Mouse (Mus musculus): ENCODE data around the gene Pxdn. TPM values are rescaled to one million over a fixed set of nuclear protein-coding genes. Genes with fewer than 3 reads are reported as not detected.
A peak's percentile ranks its signal among the peaks of the same experiment; 100 is the strongest.

Pxdn gene
- total RNA-seq (2012; rRNA removed) = 43.8 and 53.7 TPM in 2 replicates

DNA sequence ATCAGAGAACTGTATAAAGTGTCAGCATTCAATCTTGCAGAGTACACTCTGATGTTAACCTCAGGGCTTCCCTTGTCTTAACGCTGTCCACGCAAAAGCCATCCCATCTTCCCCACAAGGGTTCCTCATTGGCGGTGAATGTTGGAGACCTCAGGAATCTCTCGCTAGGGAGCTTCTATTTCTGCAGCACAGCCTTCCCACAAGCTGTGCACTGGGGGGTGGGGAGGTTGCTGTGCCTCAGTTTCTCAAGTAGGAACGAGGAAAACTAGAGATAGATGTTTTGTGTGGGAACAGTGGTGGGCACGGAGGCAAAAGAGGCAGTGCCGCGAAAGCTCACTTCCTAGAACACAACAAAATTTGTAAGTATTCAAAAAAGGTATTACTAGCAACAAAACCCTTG is at the start of gene Pxdn:
Gene Pxdn (plus strand): TSS at position 301 of the 400 bp plus-strand sequence.
- TF ChIP-seq HCFC1 (IDR thresholded peaks at IDR 0.05; ENCODE audit: borderline replicate concordance, insufficient read depth, low read length) (no peak), MAFK (IDR thresholded peaks at IDR 0.05; ENCODE audit: insufficient read depth, low read depth, low read length) (no peak), ZC3H11A (IDR thresholded peaks at IDR 0.05; ENCODE audit: borderline replicate concordance, low read depth, low read length) (no peak), ZNF384 (IDR thresholded peaks at IDR 0.05; ENCODE audit: low read depth, low read length) (no peak), CHD2 (IDR thresholded peaks at IDR 0.05; ENCODE audit: low read depth, low read length) (no peak)
- H3K4me3 ChIP-seq (ENCODE audit: insufficient read depth in 1 of 2, low read depth in 1 of 2, low read length in 2 of 2, poor library complexity in 1 of 2, severe bottlenecking in 1 of 2) = peak within 1 kb of the TSS; percentile 65 to 66
- in situ Hi-C loops (cut with MboI; ENCODE audit: low sequenced_read_pairs in 2 of 2, unreplicated experiment in 2 of 2) = no loop called here
- peaks cover 2 to 12% of the 10 kb centered on the region in 2 experiments; a peak in 2 of 4 replicates for H3K4me1 ChIP-seq (ENCODE audit: control insufficient read depth in 2 of 2, insufficient read depth in 2 of 2, low read length in 2 of 2, poor library complexity in 1 of 2)
- no peaks in the 10 kb centered on the region for H3K36me3 ChIP-seq (ENCODE audit: control insufficient read depth, insufficient read depth, low read length, poor library complexity, severe bottlenecking)
- H3K27ac ChIP-seq (ENCODE audit: insufficient read depth, low read depth, low read length, poor library complexity, severe bottlenecking) = no peak within 1 kb of the TSS
- DNase-seq (ENCODE audit: low read depth, low spot score) = no peak
- H3K9ac ChIP-seq (ENCODE audit: insufficient read depth, low read depth, low read length, poor library complexity, severe bottlenecking) = peak within 1 kb of the TSS; percentile 55
- H3K9me3 ChIP-seq (ENCODE audit: control insufficient read depth, insufficient read depth, low read depth, low read length) = no peaks in the 10 kb centered on the region

DNA sequence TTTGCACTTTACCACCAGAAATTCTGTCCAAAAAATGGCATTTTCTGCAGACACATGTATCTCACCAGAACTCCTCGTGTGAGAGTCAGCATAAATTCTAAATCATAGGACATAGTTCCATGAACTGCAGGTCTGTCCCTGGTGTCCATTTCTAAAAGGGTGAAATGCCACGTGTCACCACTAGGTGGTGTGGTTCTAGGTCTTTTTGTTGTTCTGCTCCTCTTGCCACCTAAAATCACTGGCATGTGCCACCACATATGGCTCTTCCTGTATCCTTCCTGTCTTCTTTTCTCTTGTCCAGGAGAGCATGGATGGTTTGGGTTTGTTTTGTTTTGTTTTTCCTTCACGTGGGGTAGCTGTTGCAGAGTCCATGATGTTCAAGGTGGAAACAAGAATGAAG is 42.7 kb upstream of the Pxdn start:
- H3K4me1 ChIP-seq (ENCODE audit: control insufficient read depth in 2 of 2, insufficient read depth in 2 of 2, low read length in 2 of 2, poor library complexity in 1 of 2) = no peaks in the 10 kb centered on the region
- H3K9ac ChIP-seq (ENCODE audit: insufficient read depth, low read depth, low read length, poor library complexity, severe bottlenecking) = no peak overlapping the region
- TF ChIP-seq HCFC1 (IDR thresholded peaks at IDR 0.05; ENCODE audit: borderline replicate concordance, insufficient read depth, low read length) (no peak), ZC3H11A (IDR thresholded peaks at IDR 0.05; ENCODE audit: borderline replicate concordance, low read depth, low read length) (no peak), CHD2 (IDR thresholded peaks at IDR 0.05; ENCODE audit: low read depth, low read length) (no peak), MAFK (IDR thresholded peaks at IDR 0.05; ENCODE audit: insufficient read depth, low read depth, low read length) (no peak), ZNF384 (IDR thresholded peaks at IDR 0.05; ENCODE audit: low read depth, low read length) (no peak)
- no peak overlapping the region for H3K27ac ChIP-seq (ENCODE audit: insufficient read depth, low read depth, low read length, poor library complexity, severe bottlenecking)
- no peaks in the 10 kb centered on the region for H3K9me3 ChIP-seq (ENCODE audit: control insufficient read depth, insufficient read depth, low read depth, low read length)
- in situ Hi-C loops (cut with MboI; ENCODE audit: low sequenced_read_pairs in 2 of 2, unreplicated experiment in 2 of 2) = no loop called here
- no peak overlapping the region for H3K4me3 ChIP-seq (ENCODE audit: insufficient read depth in 1 of 2, low read depth in 1 of 2, low read length in 2 of 2, poor library complexity in 1 of 2, severe bottlenecking in 1 of 2)
- peak; percentile 37 for DNase-seq (ENCODE audit: low read depth, low spot score)
- no peaks in the 10 kb centered on the region for H3K36me3 ChIP-seq (ENCODE audit: control insufficient read depth, insufficient read depth, low read length, poor library complexity, severe bottlenecking)

DNA sequence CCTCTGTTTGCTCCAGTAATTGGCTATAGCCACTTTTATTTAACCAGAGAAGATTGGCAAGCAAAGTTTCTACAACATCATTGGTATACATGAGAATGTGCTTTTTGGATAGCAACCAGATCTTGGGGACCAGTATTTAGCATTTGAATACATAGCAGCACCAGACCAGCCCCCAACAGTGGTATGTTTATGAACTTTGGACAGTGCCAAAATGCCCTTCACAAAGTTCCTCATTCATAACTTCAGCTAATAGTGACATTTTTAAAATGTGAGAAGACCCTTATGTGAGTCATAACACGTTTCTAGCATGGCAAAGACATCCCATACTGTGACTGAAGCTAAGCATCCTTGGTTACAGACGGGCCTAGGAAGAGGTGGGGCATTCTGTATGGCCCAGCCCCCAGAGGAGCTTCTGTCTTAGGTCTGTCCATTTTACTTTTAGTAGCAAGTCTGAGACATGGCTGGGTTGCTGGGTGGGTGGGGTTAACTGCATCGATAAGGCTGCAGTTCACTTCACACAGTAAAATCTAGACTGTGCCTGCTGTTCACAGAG is 39.8 kb upstream of the Pxdn start:
- TF ChIP-seq ZC3H11A (IDR thresholded peaks at IDR 0.05; ENCODE audit: borderline replicate concordance, low read depth, low read length) = no peak
- TF ChIP-seq ZNF384 (IDR thresholded peaks at IDR 0.05; ENCODE audit: low read depth, low read length) = no peak
- no peak for TF ChIP-seq MAFK (IDR thresholded peaks at IDR 0.05; ENCODE audit: insufficient read depth, low read depth, low read length)
- TF ChIP-seq HCFC1 (IDR thresholded peaks at IDR 0.05; ENCODE audit: borderline replicate concordance, insufficient read depth, low read length) = no peak
- TF ChIP-seq CHD2 (IDR thresholded peaks at IDR 0.05; ENCODE audit: low read depth, low read length) = no peak
- no peak overlapping the region for H3K9ac ChIP-seq (ENCODE audit: insufficient read depth, low read depth, low read length, poor library complexity, severe bottlenecking)
- in situ Hi-C loops (cut with MboI; ENCODE audit: low sequenced_read_pairs in 2 of 2, unreplicated experiment in 2 of 2) = no loop called here
- no peaks in the 10 kb centered on the region for H3K36me3 ChIP-seq (ENCODE audit: control insufficient read depth, insufficient read depth, low read length, poor library complexity, severe bottlenecking)
- DNase-seq (ENCODE audit: low read depth, low spot score) = no peak
- no peaks in the 10 kb centered on the region for H3K9me3 ChIP-seq (ENCODE audit: control insufficient read depth, insufficient read depth, low read depth, low read length)
- no peak overlapping the region for H3K27ac ChIP-seq (ENCODE audit: insufficient read depth, low read depth, low read length, poor library complexity, severe bottlenecking)
- H3K4me1 ChIP-seq (ENCODE audit: control insufficient read depth in 2 of 2, insufficient read depth in 2 of 2, low read length in 2 of 2, poor library complexity in 1 of 2) = no peaks in the 10 kb centered on the region
- no peak overlapping the region for H3K4me3 ChIP-seq (ENCODE audit: insufficient read depth in 1 of 2, low read depth in 1 of 2, low read length in 2 of 2, poor library complexity in 1 of 2, severe bottlenecking in 1 of 2)

DNA sequence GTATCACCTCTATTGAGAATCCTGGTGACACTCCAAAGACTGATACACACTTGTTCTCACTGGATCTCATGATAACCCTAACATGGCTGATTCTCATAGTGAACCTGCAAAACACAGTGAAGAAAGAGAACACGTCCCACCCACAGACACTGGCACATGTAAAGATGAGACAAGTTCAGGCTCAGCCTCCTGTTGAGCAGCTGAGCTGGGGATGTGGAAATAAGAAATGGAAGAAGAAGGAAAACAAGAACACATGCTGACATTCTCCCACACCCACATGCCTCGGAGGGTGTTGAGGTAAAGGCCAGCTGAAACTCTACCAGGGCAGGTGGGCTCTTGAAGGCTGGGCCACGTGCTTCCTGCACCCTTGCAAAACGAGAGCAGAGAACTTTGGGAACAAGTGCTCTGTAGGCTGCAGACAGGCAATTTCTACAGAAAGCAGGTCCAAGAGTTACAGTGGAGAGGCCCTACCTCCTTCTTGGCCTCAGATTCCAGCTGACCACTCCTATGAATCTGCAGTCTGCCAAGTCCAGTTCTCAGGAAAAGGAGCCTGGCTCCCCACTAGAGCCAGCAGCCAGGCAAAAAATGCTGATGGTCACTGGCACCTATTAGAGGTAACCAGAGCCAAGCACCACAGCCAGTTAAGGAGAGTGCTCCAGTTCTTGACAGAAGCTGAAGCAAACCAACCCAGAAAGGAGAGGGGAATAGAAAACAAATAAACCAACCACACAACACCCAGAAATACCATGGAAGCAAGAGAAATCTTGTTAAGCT is 33.1 kb upstream of the Pxdn start:
- Histone ChIP-seq H3K4me1 (ENCODE audit: control insufficient read depth in 2 of 2, insufficient read depth in 2 of 2, low read length in 2 of 2, poor library complexity in 1 of 2) (no peaks in the 10 kb centered on the region), H3K27ac (ENCODE audit: insufficient read depth, low read depth, low read length, poor library complexity, severe bottlenecking) (no peak overlapping the region), H3K9me3 (ENCODE audit: control insufficient read depth, insufficient read depth, low read depth, low read length) (no peaks in the 10 kb centered on the region), H3K9ac (ENCODE audit: insufficient read depth, low read depth, low read length, poor library complexity, severe bottlenecking) (no peak overlapping the region), H3K36me3 (ENCODE audit: control insufficient read depth, insufficient read depth, low read length, poor library complexity, severe bottlenecking) (no peaks in the 10 kb centered on the region), H3K4me3 (ENCODE audit: insufficient read depth in 1 of 2, low read depth in 1 of 2, low read length in 2 of 2, poor library complexity in 1 of 2, severe bottlenecking in 1 of 2) (no peak overlapping the region)
- TF ChIP-seq ZNF384 (IDR thresholded peaks at IDR 0.05; ENCODE audit: low read depth, low read length) (no peak), MAFK (IDR thresholded peaks at IDR 0.05; ENCODE audit: insufficient read depth, low read depth, low read length) (no peak), ZC3H11A (IDR thresholded peaks at IDR 0.05; ENCODE audit: borderline replicate concordance, low read depth, low read length) (no peak)
- in situ Hi-C loops (cut with MboI; ENCODE audit: low sequenced_read_pairs in 2 of 2, unreplicated experiment in 2 of 2) = loop anchor here in 1 of 2 experiments (25.0 kb wide), 2 partner anchors 483 to 658 kb away; no protein-coding TSS in a partner anchor
- no peak for DNase-seq (ENCODE audit: low read depth, low spot score)

All from ES-E14 (cell line).